Mouse (Mus musculus) bone marrow macrophage, adult 2 months (primary cell): ENCODE measurements around the gene Npas3.

Source experiments
- CTCF ChIP-seq: IDR thresholded peaks from 2 replicates; pipeline ENCODE4 v1.5.1; 2012; ENCODE audit warnings: low read depth, mild to moderate bottlenecking, low read length, moderate library complexity
- POLR2A ChIP-seq: IDR thresholded peaks from 2 replicates; pipeline ENCODE4 v1.6.1; 2012; ENCODE audit warnings: mild to moderate bottlenecking, low read depth, low read length, borderline replicate concordance

- TF ChIP-seq CTCF = no peak
- TF ChIP-seq POLR2A = no peak
These were observed 498.2 kb downstream of the Npas3 start for GRCm38 (mm10) chr12:53746653-53747052.
